Mouse (Mus musculus): ENCODE measurements around the gene Rufy1. TPM values are rescaled to one million over a fixed set of nuclear protein-coding genes. Genes with fewer than 3 reads are reported as not detected.

Gene Rufy1
- polyA plus RNA-seq, 1 experiment from 2014 or later = 19.6 TPM

DNA sequence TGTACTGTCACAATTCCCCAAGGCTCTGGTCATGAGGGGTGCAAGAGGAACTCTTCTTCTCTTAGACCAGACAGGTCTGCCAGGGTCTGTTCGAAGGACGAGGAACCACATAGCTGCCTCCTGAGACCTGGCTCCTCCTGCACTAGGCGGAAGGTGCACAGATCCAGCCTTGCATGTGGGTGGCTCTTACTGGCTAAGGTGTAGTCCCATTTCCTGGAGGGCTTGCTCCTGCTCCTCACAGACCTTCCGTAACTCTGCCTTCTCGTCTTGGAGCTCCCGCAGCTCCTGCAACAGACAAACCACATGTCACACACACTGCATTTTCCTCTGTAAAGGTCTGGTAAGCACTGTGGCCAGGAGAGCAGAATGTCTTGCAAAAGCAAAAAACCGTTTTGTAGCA lies 36.2 kb downstream of the Rufy1 start:
- Histone ChIP-seq H3K4me2 (no peak overlapping the region), H3K4me3 (no peak overlapping the region), H3K4me1 (replicated peaks) (peaks cover 15% of the 10 kb centered on the region), H3K27me3 (replicated peaks) (0 out of 2 replicates have a peak, but pooled peaks cover 3% of the 10 kb centered on the region), H3K9ac (no peak overlapping the region), H3K9me3 (replicated peaks) (no peaks in the 10 kb centered on the region), H3K27ac (ENCODE audit: poor library complexity, severe bottlenecking) (no peak overlapping the region), H3K36me3 (peaks cover 61% of the 10 kb centered on the region)
- WGBS = 84% methylated on average over 7 of the region's 7 CpGs
- ATAC-seq (ENCODE audit: insufficient number of reproducible peaks, low FRiP score) = no peak

GRCm38 (mm10) chr11:50393306-50393705 lies 37.6 kb downstream of the Rufy1 start:
- no peak overlapping the region for H3K4me2 ChIP-seq
- H3K4me3 ChIP-seq = no peak overlapping the region
- H3K9ac ChIP-seq = no peak overlapping the region
- no peaks in the 10 kb centered on the region for H3K27me3 ChIP-seq (replicated peaks)
- ATAC-seq (ENCODE audit: insufficient number of reproducible peaks, low FRiP score) = no peak
- no peak overlapping the region for H3K27ac ChIP-seq (ENCODE audit: poor library complexity, severe bottlenecking)
- H3K9me3 ChIP-seq (replicated peaks) = no peaks in the 10 kb centered on the region
- 84% methylated on average over 6 of the region's 6 CpGs for WGBS
- H3K36me3 ChIP-seq = peaks cover 58% of the 10 kb centered on the region
- H3K4me1 ChIP-seq (replicated peaks) = peaks cover 15% of the 10 kb centered on the region

DNA sequence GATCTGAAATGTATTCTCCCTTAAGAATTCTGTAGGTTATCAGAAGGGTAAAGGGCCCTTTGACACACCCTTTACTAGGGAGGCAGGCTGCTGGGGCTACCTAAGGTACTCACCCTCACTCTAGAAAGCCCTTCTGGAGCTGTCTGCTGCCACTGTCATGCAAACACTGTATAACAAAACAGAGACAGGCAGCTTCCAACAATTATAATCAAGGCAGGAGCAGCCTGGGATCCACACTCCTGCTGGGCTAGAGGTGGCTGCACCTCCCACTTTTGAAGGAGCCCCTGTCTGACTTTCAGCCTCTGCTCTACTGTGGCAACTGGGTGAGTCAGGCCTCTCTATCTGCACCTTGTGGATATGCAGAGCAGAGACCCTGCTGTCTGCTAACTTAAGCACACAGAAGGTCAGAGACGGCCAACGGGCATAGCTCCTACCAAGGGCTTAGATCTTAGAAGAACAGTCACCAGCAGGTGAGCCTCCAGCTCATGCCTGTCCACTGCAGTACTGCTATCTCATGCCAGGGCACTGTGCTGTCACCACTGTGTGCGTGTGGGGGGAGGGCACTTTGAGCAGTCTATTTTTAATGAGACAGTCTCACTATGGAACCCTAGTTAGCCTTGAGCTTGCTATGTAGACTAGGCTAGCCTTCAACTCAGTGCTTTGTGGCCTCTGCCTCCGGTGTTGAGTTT lies 39.5 kb downstream of the Rufy1 start:
- Histone ChIP-seq H3K9me3 (replicated peaks) (no peaks in the 10 kb centered on the region), H3K4me1 (replicated peaks) (peaks cover 15% of the 10 kb centered on the region), H3K4me3 (no peak overlapping the region), H3K27ac (ENCODE audit: poor library complexity, severe bottlenecking) (peak overlapping the region; percentile 75), H3K27me3 (replicated peaks) (no peaks in the 10 kb centered on the region), H3K9ac (no peak overlapping the region), H3K4me2 (no peak overlapping the region), H3K36me3 (peaks cover 63% of the 10 kb centered on the region)
- ATAC-seq (ENCODE audit: insufficient number of reproducible peaks, low FRiP score) = peak; percentile 67; the same call in 1 of the 2 replicates
- WGBS = 51% methylated on average over 4 of the region's 4 CpGs

DNA sequence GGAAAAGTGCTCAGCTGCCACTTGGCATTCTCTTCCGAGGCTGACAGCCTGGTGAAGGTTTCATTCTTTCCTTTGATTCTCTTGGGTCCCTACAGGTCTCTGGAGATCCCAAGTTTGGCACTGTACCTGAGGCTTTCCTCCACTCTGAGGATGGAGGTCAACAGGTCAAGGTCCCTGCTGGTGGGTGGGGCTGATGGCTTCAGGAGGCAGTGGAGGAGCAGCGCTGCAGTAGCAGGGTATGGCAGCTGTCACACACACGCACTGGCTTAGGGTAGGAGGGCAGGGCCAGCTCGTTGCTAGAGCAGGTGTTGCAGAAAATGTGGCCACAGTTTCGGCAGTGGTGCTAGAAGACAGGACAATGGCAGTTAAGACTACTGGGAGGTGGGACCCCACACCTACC lies 41.3 kb downstream of the Rufy1 start:
- Histone ChIP-seq H3K4me2 (no peak overlapping the region), H3K9me3 (replicated peaks) (no peaks in the 10 kb centered on the region), H3K36me3 (peaks cover 65% of the 10 kb centered on the region), H3K27me3 (replicated peaks) (no peaks in the 10 kb centered on the region), H3K9ac (no peak overlapping the region), H3K27ac (ENCODE audit: poor library complexity, severe bottlenecking) (no peak overlapping the region), H3K4me1 (replicated peaks) (peaks cover 15% of the 10 kb centered on the region), H3K4me3 (no peak overlapping the region)
- no peak for ATAC-seq (ENCODE audit: insufficient number of reproducible peaks, low FRiP score)
- WGBS = 71% methylated on average over 5 of the region's 5 CpGs

- no peaks in the 10 kb centered on the region for H3K27me3 ChIP-seq (replicated peaks)
- ATAC-seq (ENCODE audit: insufficient number of reproducible peaks, low FRiP score) = no peak
- no peak overlapping the region for H3K4me2 ChIP-seq
- no peak overlapping the region for H3K4me3 ChIP-seq
- no peak overlapping the region for H3K27ac ChIP-seq (ENCODE audit: poor library complexity, severe bottlenecking)
- 70% methylated on average over 3 of the region's 3 CpGs for WGBS
- peaks cover 63% of the 10 kb centered on the region for H3K36me3 ChIP-seq
- H3K9ac ChIP-seq = no peak overlapping the region
- H3K4me1 ChIP-seq (replicated peaks) = peaks cover 15% of the 10 kb centered on the region
- H3K9me3 ChIP-seq (replicated peaks) = no peaks in the 10 kb centered on the region
These were observed 41.9 kb downstream of the Rufy1 start for GRCm38 (mm10) chr11:50389011-50389410.

DNA sequence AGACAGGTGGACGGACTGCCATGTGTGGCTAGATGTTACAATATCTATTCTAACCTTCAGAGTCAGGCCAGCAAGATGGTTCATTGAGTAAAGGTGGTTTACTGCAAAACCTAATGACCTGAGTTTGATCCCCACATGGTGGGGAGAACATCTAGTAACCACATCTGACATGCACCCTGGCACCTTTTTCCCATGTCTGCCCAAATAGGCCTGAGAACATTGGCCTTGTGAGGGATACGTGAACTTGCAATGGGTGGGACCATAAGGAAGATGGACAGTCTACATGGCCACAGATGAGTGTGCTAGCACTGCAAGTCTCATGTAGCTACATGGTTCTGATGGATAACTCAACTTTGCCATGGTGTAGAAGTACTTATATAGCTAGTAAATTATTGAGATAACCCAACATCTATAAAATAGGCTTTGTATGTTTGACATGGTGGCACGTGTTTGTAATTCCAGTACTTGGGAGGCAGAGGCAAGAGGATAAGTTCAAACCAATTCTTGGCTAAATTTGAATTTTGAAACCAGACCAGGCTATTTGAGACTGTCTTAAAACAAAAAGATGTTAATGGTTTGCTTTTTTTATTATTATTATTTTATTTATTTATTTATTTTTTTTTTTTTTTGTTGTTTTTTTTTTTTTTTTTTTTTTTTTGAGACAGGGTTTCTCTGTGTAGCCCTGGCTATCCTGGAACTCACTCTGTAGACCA lies 42.6 kb downstream of the Rufy1 start:
- peaks cover 15% of the 10 kb centered on the region for H3K4me1 ChIP-seq (replicated peaks)
- H3K4me3 ChIP-seq = no peak overlapping the region
- 93% methylated on average over 3 of the region's 3 CpGs for WGBS
- H3K27me3 ChIP-seq (replicated peaks) = no peaks in the 10 kb centered on the region
- no peak overlapping the region for H3K9ac ChIP-seq
- H3K27ac ChIP-seq (ENCODE audit: poor library complexity, severe bottlenecking) = no peak overlapping the region
- no peak for ATAC-seq (ENCODE audit: insufficient number of reproducible peaks, low FRiP score)
- peaks cover 60% of the 10 kb centered on the region for H3K36me3 ChIP-seq
- H3K4me2 ChIP-seq = no peak overlapping the region
- no peaks in the 10 kb centered on the region for H3K9me3 ChIP-seq (replicated peaks)

DNA sequence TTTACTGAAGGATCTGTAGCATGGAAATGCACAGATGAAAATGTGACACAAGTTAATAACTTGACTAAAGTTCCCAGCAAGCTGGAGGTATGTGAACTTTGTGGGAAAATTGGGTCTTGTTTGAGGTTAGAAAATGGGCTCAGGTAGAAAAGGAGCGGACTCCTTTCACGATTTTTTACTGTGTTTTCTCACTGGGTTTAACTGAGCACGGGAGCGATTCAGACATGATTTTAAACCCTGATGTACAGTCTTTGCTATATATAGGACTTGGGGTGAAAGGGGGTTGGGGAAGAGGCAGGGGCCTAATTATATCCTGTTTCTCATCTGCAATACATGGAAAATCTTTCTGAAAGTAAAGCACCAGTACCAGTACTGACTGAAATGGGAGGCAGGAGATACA lies 43.2 kb downstream of the Rufy1 start:
- Histone ChIP-seq H3K27ac (ENCODE audit: poor library complexity, severe bottlenecking) (0 out of 2 replicates have a peak overlapping the region, but pooled peaks have one; percentile 0), H3K4me1 (replicated peaks) (peaks cover 15% of the 10 kb centered on the region), H3K27me3 (replicated peaks) (no peaks in the 10 kb centered on the region), H3K9me3 (replicated peaks) (no peaks in the 10 kb centered on the region), H3K4me3 (no peak overlapping the region), H3K36me3 (peaks cover 63% of the 10 kb centered on the region), H3K9ac (no peak overlapping the region), H3K4me2 (no peak overlapping the region)
- ATAC-seq (ENCODE audit: insufficient number of reproducible peaks, low FRiP score) = no peak
- WGBS = 76% methylated on average over 4 of the region's 4 CpGs

DNA sequence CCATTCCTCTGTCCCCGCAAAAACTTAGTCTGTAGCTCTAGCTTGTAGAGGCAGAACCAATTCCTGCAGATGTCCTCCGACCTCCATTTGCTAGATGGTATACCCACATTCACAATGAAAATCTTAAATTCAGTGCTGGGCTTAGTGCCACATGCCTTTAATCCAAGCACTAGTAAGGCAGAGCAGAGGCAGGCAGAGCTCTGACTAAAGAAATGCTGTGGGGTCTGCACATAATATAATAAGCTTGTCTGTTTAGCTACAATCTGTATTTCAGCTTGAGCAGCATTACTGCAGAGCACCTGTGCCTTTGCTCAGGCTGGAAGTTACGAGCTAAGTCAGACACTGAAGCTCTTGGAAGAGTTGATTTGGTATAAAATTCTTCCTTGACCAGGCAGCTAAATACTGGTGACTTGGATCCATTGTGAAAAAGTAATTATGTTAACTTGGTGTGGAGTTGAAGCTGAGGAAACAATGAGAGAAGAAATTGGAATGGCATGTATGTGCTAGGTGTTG lies 43.7 kb downstream of the Rufy1 start:
- no peak for ATAC-seq (ENCODE audit: insufficient number of reproducible peaks, low FRiP score)
- H3K4me2 ChIP-seq = no peak overlapping the region
- no peak overlapping the region for H3K4me3 ChIP-seq
- H3K27ac ChIP-seq (ENCODE audit: poor library complexity, severe bottlenecking) = 0 out of 2 replicates have a peak overlapping the region, but pooled peaks have one; percentile 0
- H3K36me3 ChIP-seq = peaks cover 66% of the 10 kb centered on the region
- 84% methylated on average over 3 of the region's 3 CpGs for WGBS
- H3K4me1 ChIP-seq (replicated peaks) = peaks cover 15% of the 10 kb centered on the region
- no peaks in the 10 kb centered on the region for H3K27me3 ChIP-seq (replicated peaks)
- no peak overlapping the region for H3K9ac ChIP-seq
- no peaks in the 10 kb centered on the region for H3K9me3 ChIP-seq (replicated peaks)

GRCm38 (mm10) chr11:50381311-50381710 lies 49.6 kb downstream of the Rufy1 start:
- Histone ChIP-seq H3K27ac (ENCODE audit: poor library complexity, severe bottlenecking) (no peak overlapping the region), H3K36me3 (peaks cover 43% of the 10 kb centered on the region), H3K4me1 (replicated peaks) (peaks cover 8% of the 10 kb centered on the region), H3K27me3 (replicated peaks) (no peaks in the 10 kb centered on the region), H3K4me3 (peak overlapping the region; percentile 18), H3K4me2 (peak overlapping the region; percentile 52), H3K9me3 (replicated peaks) (no peaks in the 10 kb centered on the region), H3K9ac (no peak overlapping the region)
- no peak for ATAC-seq (ENCODE audit: insufficient number of reproducible peaks, low FRiP score)
- 38% methylated on average over 4 of the region's 4 CpGs for WGBS

DNA sequence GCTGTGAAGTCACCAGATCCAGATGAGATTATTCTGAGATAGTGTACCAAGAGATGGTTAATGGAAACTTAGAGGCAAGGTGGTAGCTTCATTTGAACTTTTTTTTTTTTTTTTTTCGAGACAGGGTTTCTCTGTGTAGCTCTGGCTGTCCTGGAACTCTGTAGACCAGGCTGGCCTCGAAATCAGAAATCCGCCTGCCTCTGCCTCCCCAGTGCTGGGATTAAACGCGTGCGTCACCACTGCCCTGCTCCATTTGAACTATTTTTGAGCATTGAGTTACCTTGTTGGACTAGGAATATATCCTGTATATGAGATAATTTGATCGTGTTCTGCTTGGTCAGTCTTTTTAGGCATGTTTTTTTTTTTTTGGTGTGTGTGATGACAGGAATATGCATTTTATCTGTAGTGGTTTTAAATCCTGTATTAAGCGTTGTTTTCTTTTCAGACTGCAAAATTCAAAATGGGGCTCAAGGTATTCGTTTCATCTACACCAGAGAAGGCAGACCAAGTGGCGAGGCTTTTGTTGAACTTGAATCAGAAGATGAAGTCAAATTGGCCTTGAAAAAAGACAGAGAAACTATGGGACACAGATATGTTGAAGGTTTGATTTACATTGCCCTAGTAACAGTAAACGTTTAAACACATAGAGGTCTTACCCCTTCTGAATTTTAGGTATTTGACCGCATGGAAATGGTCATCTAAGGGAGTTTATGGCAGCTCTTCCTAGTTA lies 51.7 kb downstream of the Rufy1 start:
- WGBS = 66% methylated on average over 12 of the region's 12 CpGs
- Histone ChIP-seq H3K27ac (ENCODE audit: poor library complexity, severe bottlenecking) (no peak overlapping the region), H3K9ac (peak overlapping the region; percentile 94), H3K4me3 (peak overlapping the region; percentile 83), H3K4me2 (peak overlapping the region; percentile 92), H3K27me3 (replicated peaks) (no peaks in the 10 kb centered on the region), H3K9me3 (replicated peaks) (no peaks in the 10 kb centered on the region), H3K36me3 (peaks cover 31% of the 10 kb centered on the region), H3K4me1 (replicated peaks) (peaks cover 11% of the 10 kb centered on the region)
- ATAC-seq (ENCODE audit: insufficient number of reproducible peaks, low FRiP score) = no peak
